Mouse (Mus musculus): ENCODE data around the gene Map3k11. TPM values are rescaled to one million over a fixed set of nuclear protein-coding genes. Genes with fewer than 3 reads are reported as not detected.

The Map3k11 gene
- polyA plus RNA-seq, 1 experiment from 2014 or later = 29.4 TPM

GRCm38 (mm10) chr19:5745756-5746710 lies 57.5 kb downstream of the Map3k11 start:
- no peaks in the 10 kb centered on the region for H3K79me2 ChIP-seq (ENCODE audit: inconsistent target)

GRCm38 (mm10) chr19:5746907-5747363 lies 58.4 kb downstream of the Map3k11 start:
- no peaks in the 10 kb centered on the region for H3K79me2 ChIP-seq (ENCODE audit: inconsistent target)
- no peak overlapping the region for H3K27ac ChIP-seq
- H3K4me3 ChIP-seq (ENCODE audit: inconsistent target) = no peak overlapping the region
- 87% methylated on average over 12 of the region's 12 CpGs for WGBS (ENCODE audit: missing documents)
- no peaks in the 10 kb centered on the region for H3K36me3 ChIP-seq (ENCODE audit: inconsistent target)

More at GRCm38 (mm10) chr19:5745756-5746710, 57.5 kb downstream of the Map3k11 start:
- no peaks in the 10 kb centered on the region for H3K36me3 ChIP-seq (ENCODE audit: inconsistent target)
- no peak overlapping the region for H3K27ac ChIP-seq
- no peak overlapping the region for H3K4me3 ChIP-seq (ENCODE audit: inconsistent target)
- WGBS (ENCODE audit: missing documents) = 66% methylated on average over 26 of the region's 36 CpGs

DNA sequence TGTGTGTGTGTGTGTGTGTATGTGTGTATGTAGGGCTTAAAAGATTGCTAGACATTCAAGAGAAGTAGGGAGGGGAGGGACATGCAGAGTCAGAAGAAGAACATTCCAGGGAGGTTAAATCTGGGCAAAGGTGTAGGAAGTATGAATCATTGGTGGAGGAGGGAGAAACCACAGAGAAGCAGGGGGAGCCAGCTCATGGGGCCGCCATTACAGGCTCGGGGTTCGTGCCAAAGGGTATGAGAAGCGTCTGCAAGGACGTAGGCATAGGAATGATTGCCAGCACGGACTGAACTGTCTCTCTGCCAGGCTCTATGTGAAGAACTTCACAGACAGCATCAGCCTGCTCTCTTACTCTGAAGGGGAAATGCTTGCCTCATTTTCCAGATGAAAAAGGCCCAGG lies 60.9 kb downstream of the Map3k11 start:
- Histone ChIP-seq H3K36me3 (ENCODE audit: inconsistent target) (no peaks in the 10 kb centered on the region), H3K79me2 (ENCODE audit: inconsistent target) (no peaks in the 10 kb centered on the region), H3K27ac (no peak overlapping the region), H3K4me3 (ENCODE audit: inconsistent target) (no peak overlapping the region)
- WGBS (ENCODE audit: missing documents) = 81% methylated on average over 2 of the region's 6 CpGs

GRCm38 (mm10) chr19:5750951-5751350 lies 62.4 kb downstream of the Map3k11 start:
- 89% methylated on average over 22 of the region's 22 CpGs for WGBS (ENCODE audit: missing documents)
- Histone ChIP-seq H3K27ac (no peak overlapping the region), H3K79me2 (ENCODE audit: inconsistent target) (no peaks in the 10 kb centered on the region), H3K36me3 (ENCODE audit: inconsistent target) (no peaks in the 10 kb centered on the region), H3K4me3 (ENCODE audit: inconsistent target) (no peak overlapping the region)

DNA sequence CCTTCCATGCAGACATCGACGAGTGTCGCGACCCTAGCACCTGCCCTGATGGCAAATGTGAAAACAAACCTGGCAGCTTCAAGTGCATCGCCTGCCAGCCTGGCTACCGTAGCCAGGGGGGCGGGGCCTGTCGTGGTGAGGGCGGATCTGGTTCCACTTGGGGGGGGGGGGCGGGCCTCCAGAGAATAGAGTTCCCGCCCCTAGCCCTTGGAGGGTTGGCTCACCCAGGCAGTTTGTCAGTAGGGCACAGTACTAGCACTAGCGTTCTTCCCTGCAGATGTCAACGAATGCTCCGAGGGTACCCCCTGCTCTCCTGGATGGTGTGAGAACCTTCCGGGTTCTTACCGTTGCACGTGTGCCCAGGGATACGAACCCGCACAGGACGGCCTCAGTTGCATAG lies 63.2 kb downstream of the Map3k11 start:
- Histone ChIP-seq H3K4me3 (ENCODE audit: inconsistent target) (no peak overlapping the region), H3K36me3 (ENCODE audit: inconsistent target) (no peaks in the 10 kb centered on the region), H3K79me2 (ENCODE audit: inconsistent target) (no peaks in the 10 kb centered on the region), H3K27ac (no peak overlapping the region)
- WGBS (ENCODE audit: missing documents) = 89% methylated on average over 13 of the region's 20 CpGs

Other genes with a start within 250 kb of the Map3k11 start
- 0.43 TPM in 1 of 3 replicates, not detected in the others for gene Fosl1, start 241.2 kb upstream of the Map3k11 start, polyA plus RNA-seq (2018)
- 0.80 to 3.3 TPM (median 2.9 TPM) in 3 replicates for gene Ccdc85b, start 230.8 kb upstream of the Map3k11 start, polyA plus RNA-seq (2018)
- gene Fibp, start 228.1 kb upstream of the Map3k11 start, polyA plus RNA-seq (2018) = 40.2 to 58.1 TPM (median 52.2 TPM) in 3 replicates
- 0.24 to 0.53 TPM in 2 of 3 replicates, not detected in the other for gene Ctsw, start 220.2 kb upstream of the Map3k11 start, polyA plus RNA-seq (2018)
- 4.6 to 7.5 TPM (median 6.8 TPM) in 3 replicates for gene Efemp2, start 214.8 kb upstream of the Map3k11 start, polyA plus RNA-seq (2018)
- 6.4 to 14.5 TPM (median 10.8 TPM) in 3 replicates for gene Mus81, start 200.3 kb upstream of the Map3k11 start, polyA plus RNA-seq (2018)
- 1,230 to 2,008 TPM (median 1,377 TPM) in 3 replicates for gene Cfl1, start 198.3 kb upstream of the Map3k11 start, polyA plus RNA-seq (2018)
- 0.34 to 1.6 TPM (median 0.91 TPM) in 3 replicates for gene 1700020D05Rik, start 185.0 kb upstream of the Map3k11 start, polyA plus RNA-seq (2018)
- gene Snx32, start 178.2 kb upstream of the Map3k11 start, polyA plus RNA-seq (2018) = 5.5 to 23.0 TPM (median 11.7 TPM) in 3 replicates
- 0.11 TPM in 1 of 3 replicates, not detected in the others for gene Ovol1, start 128.1 kb upstream of the Map3k11 start, polyA plus RNA-seq (2018)
- 10.0 to 20.3 TPM (median 16.8 TPM) in 3 replicates for gene Ap5b1, start 120.7 kb upstream of the Map3k11 start, polyA plus RNA-seq (2018)
- gene Rnaseh2c, start 86.9 kb upstream of the Map3k11 start, polyA plus RNA-seq (2018) = 11.6 to 23.4 TPM (median 21.6 TPM) in 3 replicates
- 35.4 to 54.4 TPM (median 47.1 TPM) in 3 replicates for gene Kat5, start 78.5 kb upstream of the Map3k11 start, polyA plus RNA-seq (2018)
- 48.3 to 268 TPM (median 62.4 TPM) in 3 replicates for gene Rela, start 51.3 kb upstream of the Map3k11 start, polyA plus RNA-seq (2018)
- 29.5 to 49.9 TPM (median 44.1 TPM) in 3 replicates for gene Sipa1, start 25.0 kb upstream of the Map3k11 start, polyA plus RNA-seq (2018)
- 16.4 to 37.7 TPM (median 26.8 TPM) in 3 replicates for gene Pcnx3, start 166 bp downstream of the Map3k11 start, polyA plus RNA-seq (2018)
- gene Kcnk7, start 15.6 kb downstream of the Map3k11 start, polyA plus RNA-seq (2018) = not detected in 3 replicates
- 80.1 to 102 TPM (median 94.5 TPM) in 3 replicates for gene Ehbp1l1, start 37.6 kb downstream of the Map3k11 start, polyA plus RNA-seq (2018)
- gene Fam89b, start 40.9 kb downstream of the Map3k11 start, polyA plus RNA-seq (2018) = 73.7 to 132 TPM (median 76.9 TPM) in 3 replicates
- gene Ltbp3, start 52.2 kb downstream of the Map3k11 start, polyA plus RNA-seq (2018) = 14.8 to 16.9 TPM (median 15.5 TPM) in 3 replicates
- 46.2 to 54.8 TPM (median 52.4 TPM) in 3 replicates for gene Scyl1, start 82.7 kb downstream of the Map3k11 start, polyA plus RNA-seq (2018)
- 8.1 to 26.2 TPM (median 19.8 TPM) in 3 replicates for gene Frmd8, start 186.5 kb downstream of the Map3k11 start, polyA plus RNA-seq (2018)
- 44.6 to 74.8 TPM (median 53.2 TPM) in 3 replicates for gene Slc25a45, start 189.1 kb downstream of the Map3k11 start, polyA plus RNA-seq (2018)
- gene Tigd3, start 205.4 kb downstream of the Map3k11 start, polyA plus RNA-seq (2018) = 0.16 to 0.59 TPM (median 0.16 TPM) in 3 replicates
- 53.9 to 215 TPM (median 57.4 TPM) in 3 replicates for gene Dpf2, start 224.3 kb downstream of the Map3k11 start, polyA plus RNA-seq (2018)
- gene Cdc42ep2, start 236.1 kb downstream of the Map3k11 start, polyA plus RNA-seq (2018) = 1.2 to 3.4 TPM (median 1.7 TPM) in 3 replicates